Mouse (Mus musculus) liver, adult 2 months (tissue): ENCODE measurements at regions not wholly inside any gene's neighbourhood (a gene's known extent, or its start where the extent isn't known, plus 50 kb on each side); places are given as distances from the start of the nearest gene placed in this dataset.

ENCODE experiments used
- DNase-seq: peaks from one replicate; pipeline ENCODE4 v3.0.0-alpha.2; 2011; ENCODE audit warnings: low read depth, low spot score; ENCODE audit errors: extremely low read depth
- H3K27ac ChIP-seq: fragments of 200-500 bp; replicated peaks from 2 replicates; pipeline ENCODE4 v1.5.1; 2012; ENCODE audit warnings: low read depth, mild to moderate bottlenecking, control low read depth, inconsistent platforms, low read length; ENCODE audit not compliant: insufficient read depth
- H3K27me3 ChIP-seq: fragments of 200-500 bp; 2 replicates; pipeline ENCODE4 v1.6.1; 2012; ENCODE audit warnings: mild to moderate bottlenecking, moderate library complexity, low read length, inconsistent platforms; ENCODE audit not compliant: control insufficient read depth, insufficient read depth
- H3K36me3 ChIP-seq: fragments of 200-500 bp; 2 replicates; pipeline ENCODE4 v1.6.1; 2012; ENCODE audit warnings: low read length, inconsistent platforms; ENCODE audit not compliant: control insufficient read depth, insufficient read depth
- H3K4me1 ChIP-seq: fragments of 200-500 bp; 2 replicates; pipeline ENCODE4 v1.6.1; 2011; ENCODE audit warnings: low read length; ENCODE audit not compliant: control insufficient read depth, insufficient read depth
- H3K4me3 ChIP-seq: fragments of 200-500 bp; 2 replicates; pipeline ENCODE4 v1.5.1; 2011; ENCODE audit warnings: low read depth, mild to moderate bottlenecking, control low read depth, low read length, moderate library complexity; ENCODE audit not compliant: insufficient read depth
- H3K79me2 ChIP-seq: fragments of 200-500 bp; 2 replicates; pipeline ENCODE4 v1.6.1; 2012; ENCODE audit warnings: inconsistent platforms, mild to moderate bottlenecking, low read length, moderate library complexity; ENCODE audit not compliant: control insufficient read depth, insufficient read depth
- H3K9ac ChIP-seq: fragments of 200-500 bp; 2 replicates; pipeline ENCODE4 v1.6.1; 2012; ENCODE audit warnings: low read depth, mild to moderate bottlenecking, control low read depth, inconsistent platforms, low read length
- CTCF ChIP-seq: fragments of 200-500 bp; IDR thresholded peaks from 2 replicates; pipeline ENCODE4 v1.5.1; 2011; ENCODE audit warnings: low read depth, low read length, control low read depth
- POLR2A ChIP-seq: fragments of 200-500 bp; IDR thresholded peaks from 2 replicates; pipeline ENCODE4 v1.6.1; 2011; ENCODE audit warnings: low read length, control low read depth; ENCODE audit not compliant: insufficient read depth; ENCODE audit errors: extremely low read depth
- WGBS: fragments of 180-500 bp; shearing (Covaris S2); methylation state at CpG from one replicate; pipeline ENCODE4 v1.1.7; 2018; 5-methylcytosine and 5-hydroxymethylcytosine counted together

- no peak overlapping the region for H3K4me3 ChIP-seq
- no peaks in the 10 kb centered on the region for H3K27me3 ChIP-seq
- no peaks in the 10 kb centered on the region for H3K79me2 ChIP-seq
- WGBS: 50% methylated on average over 29 of the region's 29 CpGs
- DNase-seq: no peak
- H3K9ac ChIP-seq: no peak overlapping the region
- H3K27ac ChIP-seq: no peak overlapping the region
- no peaks in the 10 kb centered on the region for H3K36me3 ChIP-seq
- no peaks in the 10 kb centered on the region for H3K4me1 ChIP-seq
- TF ChIP-seq CTCF: no peak
- no peak for TF ChIP-seq POLR2A
These were observed 66.6 kb downstream of the 1700129C05Rik start for GRCm38 (mm10) chr14:59075845-59076745.

GRCm38 (mm10) chr14:59072323-59073039 lies 70.2 kb downstream of the 1700129C05Rik start:
- Histone ChIP-seq H3K4me3 (no peak overlapping the region), H3K9ac (no peak overlapping the region), H3K27ac (no peak overlapping the region), H3K4me1 (no peaks in the 10 kb centered on the region), H3K27me3 (no peaks in the 10 kb centered on the region), H3K36me3 (no peaks in the 10 kb centered on the region), H3K79me2 (no peaks in the 10 kb centered on the region)
- DNase-seq: no peak
- WGBS: 83% methylated on average over 7 of the region's 7 CpGs
- no peak for TF ChIP-seq POLR2A
- TF ChIP-seq CTCF: no peak

- no peak overlapping the region for H3K4me3 ChIP-seq
- 95% methylated on average over 2 of the region's 2 CpGs for WGBS
- no peak overlapping the region for H3K9ac ChIP-seq
- no peaks in the 10 kb centered on the region for H3K27me3 ChIP-seq
- no peaks in the 10 kb centered on the region for H3K4me1 ChIP-seq
- no peak overlapping the region for H3K27ac ChIP-seq
- no peaks in the 10 kb centered on the region for H3K79me2 ChIP-seq
- DNase-seq: no peak
- TF ChIP-seq POLR2A (no peak), CTCF (no peak)
- no peaks in the 10 kb centered on the region for H3K36me3 ChIP-seq
These were observed 72.6 kb downstream of the 1700129C05Rik start for GRCm38 (mm10) chr14:59070056-59070455.

GRCm38 (mm10) chr14:59066456-59067220 lies 76.1 kb downstream of the 1700129C05Rik start:
- WGBS: 80% methylated on average over 8 of the region's 8 CpGs
- Histone ChIP-seq H3K9ac (no peak overlapping the region), H3K27ac (no peak overlapping the region), H3K4me1 (no peaks in the 10 kb centered on the region), H3K36me3 (no peaks in the 10 kb centered on the region), H3K27me3 (no peaks in the 10 kb centered on the region), H3K79me2 (no peaks in the 10 kb centered on the region), H3K4me3 (no peak overlapping the region)
- TF ChIP-seq POLR2A (no peak), CTCF (no peak)
- DNase-seq: no peak

DNA sequence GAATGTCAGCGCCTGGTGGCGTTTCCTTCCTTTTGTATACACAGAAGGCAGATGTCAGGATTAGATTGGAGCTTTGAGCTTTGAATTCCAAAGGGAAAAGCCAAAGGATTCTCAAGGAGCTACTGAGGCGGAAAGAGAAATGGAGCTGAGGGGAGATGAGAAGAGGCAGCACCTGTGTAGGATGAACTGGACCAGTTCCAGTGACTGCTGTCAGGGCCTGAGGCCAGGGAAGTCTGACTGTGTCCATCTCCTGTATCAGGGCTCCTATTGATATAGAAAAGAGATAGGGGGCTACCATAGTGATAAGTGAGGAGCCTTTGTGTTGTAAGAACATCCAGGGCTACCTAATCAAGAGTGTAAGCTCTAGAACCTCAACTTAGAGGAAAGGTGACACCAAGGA lies 79.5 kb downstream of the 1700129C05Rik start:
- no peak overlapping the region for H3K9ac ChIP-seq
- H3K36me3 ChIP-seq: no peaks in the 10 kb centered on the region
- H3K4me3 ChIP-seq: no peak overlapping the region
- DNase-seq: no peak
- H3K27me3 ChIP-seq: no peaks in the 10 kb centered on the region
- H3K79me2 ChIP-seq: no peaks in the 10 kb centered on the region
- H3K4me1 ChIP-seq: no peaks in the 10 kb centered on the region
- no peak overlapping the region for H3K27ac ChIP-seq
- TF ChIP-seq CTCF (no peak), POLR2A (no peak)
- 88% methylated on average over 3 of the region's 3 CpGs for WGBS
